Mouse (Mus musculus) cerebellum, adult 8-10 months (tissue): ENCODE results near the gene Plekhb2.

ENCODE experiments used
- DNase-seq: peaks from one replicate; pipeline ENCODE4 v3.0.0; 2022

Gene Plekhb2

GRCm38 (mm10) chr1:34869231-34869630, 19.5 kb downstream of the Plekhb2 start:
- DNase-seq = no peak

GRCm38 (mm10) chr1:34871170-34871569, 21.4 kb downstream of the Plekhb2 start:
- DNase-seq = no peak

GRCm38 (mm10) chr1:34873551-34873950, 23.8 kb downstream of the Plekhb2 start:
- DNase-seq = no peak

GRCm38 (mm10) chr1:34879611-34880010, 29.8 kb downstream of the Plekhb2 start:
- DNase-seq = no peak

GRCm38 (mm10) chr1:34883776-34884175, 34.0 kb downstream of the Plekhb2 start:
- DNase-seq = no peak

GRCm38 (mm10) chr1:34891559-34892289, 41.9 kb downstream of the Plekhb2 start:
- peak; percentile 40 for DNase-seq

GRCm38 (mm10) chr1:34892466-34892865, 42.7 kb downstream of the Plekhb2 start:
- DNase-seq = no peak

- DNase-seq = no peak
Measured at GRCm38 (mm10) chr1:34893331-34893730, 43.6 kb downstream of the Plekhb2 start.

GRCm38 (mm10) chr1:34893831-34894230, 44.1 kb downstream of the Plekhb2 start:
- DNase-seq = no peak

GRCm38 (mm10) chr1:34896102-34896501, 46.3 kb downstream of the Plekhb2 start:
- no peak for DNase-seq

GRCm38 (mm10) chr1:34896898-34897297, 47.1 kb downstream of the Plekhb2 start:
- peak; percentile 48 for DNase-seq

GRCm38 (mm10) chr1:34928656-34929055, 78.9 kb downstream of the Plekhb2 start:
- no peak for DNase-seq
